Mouse (Mus musculus): ENCODE measurements at regions not wholly inside any gene's neighbourhood (a gene's known extent, or its start where the extent isn't known, plus 50 kb on each side); places are given as distances from the start of the nearest gene placed in this dataset.
"Not testable (repeated sequence)": the region's sequence is repeated elsewhere in the genome, so short reads cannot be mapped to it uniquely, and the experiment has no call there.

DNA sequence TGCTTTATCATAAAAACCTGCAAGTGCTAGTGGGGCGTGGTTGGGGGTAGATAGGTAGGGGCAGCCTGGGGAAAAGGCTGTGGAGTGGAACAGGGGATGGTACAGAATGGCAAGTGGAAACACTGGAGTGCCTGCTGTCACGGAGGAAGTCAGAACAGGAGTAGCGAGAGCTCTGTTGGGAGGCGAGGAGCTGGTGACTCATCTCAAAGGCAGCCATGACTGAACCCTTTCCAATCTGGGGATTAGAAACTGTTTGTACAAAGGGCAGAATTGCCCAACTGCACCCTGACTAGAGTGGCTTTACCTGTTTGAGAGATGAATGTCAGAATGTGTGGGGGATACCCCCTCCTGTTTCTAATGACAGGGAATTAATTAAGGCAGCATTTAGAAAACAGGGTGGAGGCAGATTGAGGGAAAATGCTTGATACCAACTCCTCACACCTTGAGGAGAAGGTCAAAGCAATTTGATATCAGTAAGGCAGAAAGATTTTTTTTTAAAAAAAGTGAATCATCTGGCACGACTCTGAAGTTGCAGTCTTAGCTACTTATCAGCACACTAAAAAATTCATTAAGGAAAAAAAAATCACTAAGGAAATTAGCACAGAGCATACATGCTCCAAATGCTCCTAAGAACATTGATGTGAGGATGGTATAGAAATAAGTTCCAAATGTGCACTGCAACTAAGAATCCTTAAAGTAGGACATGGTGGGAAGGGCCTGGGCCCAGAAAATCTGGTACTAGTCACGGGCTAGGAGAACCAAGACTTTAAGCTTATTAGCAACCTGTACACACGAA is 54.7 kb upstream of the Usp25 start:
- H3K36me3 ChIP-seq, result no peaks in the 10 kb centered on the region
- no peak overlapping the region for H3K4me3 ChIP-seq
- no peak overlapping the region for H3K4me2 ChIP-seq
- ATAC-seq (ENCODE audit: insufficient number of reproducible peaks, low FRiP score), result no peak
- 50% methylated on average over 7 of the region's 7 CpGs for WGBS
- no peak overlapping the region for H3K9ac ChIP-seq
- H3K27me3 ChIP-seq (replicated peaks), result no peaks in the 10 kb centered on the region
- 0 out of 2 replicates have a peak, but pooled peaks cover 3% of the 10 kb centered on the region for H3K9me3 ChIP-seq (replicated peaks)
- H3K4me1 ChIP-seq (replicated peaks), result no peaks in the 10 kb centered on the region
- no peak overlapping the region for H3K27ac ChIP-seq (ENCODE audit: poor library complexity, severe bottlenecking)

GRCm38 (mm10) chr16:76957491-76957890 is 56.0 kb upstream of the Usp25 start:
- ATAC-seq (ENCODE audit: insufficient number of reproducible peaks, low FRiP score), result no peak

DNA sequence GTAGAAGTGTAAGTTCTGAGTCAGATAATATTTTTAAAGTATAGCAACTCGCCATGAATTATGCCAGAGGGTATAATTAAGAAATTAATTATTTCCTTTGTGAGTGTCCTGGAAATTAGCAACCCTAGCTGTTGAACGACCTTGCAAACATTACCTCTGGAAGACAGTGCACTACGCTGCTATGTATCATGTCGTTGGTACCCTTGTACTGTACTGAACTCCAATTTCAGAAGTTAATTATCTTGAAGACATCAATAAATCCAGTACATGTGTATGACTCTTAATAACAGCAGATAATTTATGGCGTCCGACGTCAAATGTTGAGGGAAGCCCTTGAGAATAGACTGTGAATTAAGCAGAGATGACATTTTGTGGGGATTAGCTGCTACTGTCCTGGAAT is 56.4 kb upstream of the Usp25 start:
- H3K4me1 ChIP-seq (replicated peaks), result no peaks in the 10 kb centered on the region
- ATAC-seq (ENCODE audit: insufficient number of reproducible peaks, low FRiP score), result no peak
- 0 out of 2 replicates have a peak, but pooled peaks cover 3% of the 10 kb centered on the region for H3K9me3 ChIP-seq (replicated peaks)
- H3K36me3 ChIP-seq, result no peaks in the 10 kb centered on the region
- H3K27me3 ChIP-seq (replicated peaks), result no peaks in the 10 kb centered on the region
- H3K9ac ChIP-seq, result no peak overlapping the region
- no peak overlapping the region for H3K4me3 ChIP-seq
- H3K4me2 ChIP-seq, result no peak overlapping the region
- H3K27ac ChIP-seq (ENCODE audit: poor library complexity, severe bottlenecking), result no peak overlapping the region
- WGBS, result 79% methylated on average over 7 of the region's 7 CpGs

More at GRCm38 (mm10) chr16:76957491-76957890, 56.0 kb upstream of the Usp25 start:
- no peak overlapping the region for H3K9ac ChIP-seq
- H3K9me3 ChIP-seq (replicated peaks), result 0 out of 2 replicates have a peak, but pooled peaks cover 3% of the 10 kb centered on the region
- H3K4me2 ChIP-seq, result no peak overlapping the region
- H3K36me3 ChIP-seq, result no peaks in the 10 kb centered on the region
- H3K27me3 ChIP-seq (replicated peaks), result no peaks in the 10 kb centered on the region
- H3K27ac ChIP-seq (ENCODE audit: poor library complexity, severe bottlenecking), result no peak overlapping the region
- H3K4me3 ChIP-seq, result no peak overlapping the region
- no peaks in the 10 kb centered on the region for H3K4me1 ChIP-seq (replicated peaks)
- 61% methylated on average over 3 of the region's 3 CpGs for WGBS

DNA sequence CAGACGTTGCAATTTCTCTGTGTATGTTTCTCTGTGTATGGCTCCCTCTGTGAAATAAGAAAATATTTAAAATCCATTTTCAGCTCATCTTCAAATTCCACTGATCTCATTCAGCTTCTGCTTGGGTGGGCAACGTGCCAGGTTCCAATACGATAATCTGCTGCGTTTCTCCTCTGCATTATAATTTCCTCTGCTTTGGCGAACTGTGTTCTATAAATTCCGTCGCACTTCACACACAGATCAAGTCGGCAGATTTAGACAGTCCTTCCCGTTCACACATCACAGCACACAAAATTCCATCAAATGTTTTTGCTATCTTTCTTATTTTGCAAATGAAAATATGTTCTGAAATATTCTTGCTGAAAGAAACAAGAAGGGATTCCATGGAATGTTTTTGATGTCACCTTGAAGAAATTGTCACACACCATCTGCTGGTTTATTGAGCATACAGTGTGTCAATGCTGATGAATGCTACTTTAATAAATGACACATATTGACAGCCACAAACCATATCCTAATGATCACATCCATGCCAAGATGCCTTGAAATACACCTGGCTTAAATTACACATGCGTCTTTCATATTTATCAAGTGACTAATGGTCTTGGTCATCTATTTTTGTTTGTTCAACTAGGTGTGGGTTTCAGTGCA is 62.5 kb upstream of the Usp25 start:
- H3K36me3 ChIP-seq, result no peaks in the 10 kb centered on the region
- 0 out of 2 replicates have a peak, but pooled peaks cover 3% of the 10 kb centered on the region for H3K9me3 ChIP-seq (replicated peaks)
- H3K9ac ChIP-seq, result no peak overlapping the region
- no peak overlapping the region for H3K4me3 ChIP-seq
- no peak overlapping the region for H3K27ac ChIP-seq (ENCODE audit: poor library complexity, severe bottlenecking)
- H3K4me2 ChIP-seq, result no peak overlapping the region
- ATAC-seq (ENCODE audit: insufficient number of reproducible peaks, low FRiP score), result no peak
- no peaks in the 10 kb centered on the region for H3K4me1 ChIP-seq (replicated peaks)
- 75% methylated on average over 10 of the region's 10 CpGs for WGBS
- no peaks in the 10 kb centered on the region for H3K27me3 ChIP-seq (replicated peaks)

DNA sequence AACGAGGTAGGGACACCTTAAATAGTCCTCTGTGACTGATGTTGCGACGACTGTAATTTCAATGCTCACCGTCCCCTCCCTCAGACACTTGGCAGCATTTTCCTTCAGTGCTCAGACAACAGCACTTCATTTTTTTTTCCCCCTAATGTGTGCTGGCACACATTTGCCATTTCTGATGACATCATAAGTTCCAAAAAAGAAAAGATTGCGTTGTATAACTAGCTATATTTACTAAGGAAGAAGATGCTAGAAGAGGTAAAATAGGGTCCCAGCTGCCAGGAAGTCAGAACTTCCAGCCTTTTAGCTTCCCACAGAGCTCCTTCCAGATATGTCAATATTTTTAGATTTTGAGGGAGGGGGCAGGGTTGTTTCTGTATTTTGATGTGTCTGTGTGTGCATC is 66.5 kb upstream of the Usp25 start:
- H3K4me2 ChIP-seq, result no peak overlapping the region
- no peaks in the 10 kb centered on the region for H3K4me1 ChIP-seq (replicated peaks)
- no peaks in the 10 kb centered on the region for H3K9me3 ChIP-seq (replicated peaks)
- no peaks in the 10 kb centered on the region for H3K27me3 ChIP-seq (replicated peaks)
- no peak overlapping the region for H3K27ac ChIP-seq (ENCODE audit: poor library complexity, severe bottlenecking)
- no peak overlapping the region for H3K4me3 ChIP-seq
- WGBS, result 72% methylated on average over 5 of the region's 5 CpGs
- H3K9ac ChIP-seq, result no peak overlapping the region
- no peak for ATAC-seq (ENCODE audit: insufficient number of reproducible peaks, low FRiP score)
- H3K36me3 ChIP-seq, result no peaks in the 10 kb centered on the region

- WGBS, result 59% methylated on average over 2 of the region's 2 CpGs
- ATAC-seq (ENCODE audit: insufficient number of reproducible peaks, low FRiP score), result no peak
These were observed 75.4 kb upstream of the Usp25 start for GRCm38 (mm10) chr16:76938128-76938527.

GRCm38 (mm10) chr16:76927901-76928300 is 85.6 kb upstream of the Usp25 start:
- Histone ChIP-seq H3K4me1 (replicated peaks) (no peaks in the 10 kb centered on the region), H3K9me3 (replicated peaks) (peaks cover 3% of the 10 kb centered on the region; the same call in 1 of the 2 replicates), H3K4me3 (no peak overlapping the region), H3K9ac (no peak overlapping the region), H3K27ac (ENCODE audit: poor library complexity, severe bottlenecking) (no peak overlapping the region), H3K27me3 (replicated peaks) (no peaks in the 10 kb centered on the region), H3K4me2 (no peak overlapping the region), H3K36me3 (no peaks in the 10 kb centered on the region)
- WGBS, result 62% methylated on average over 6 of the region's 6 CpGs
- ATAC-seq (ENCODE audit: insufficient number of reproducible peaks, low FRiP score), result no peak

More at GRCm38 (mm10) chr16:76938128-76938527, 75.4 kb upstream of the Usp25 start:
- Histone ChIP-seq H3K9ac (no peak overlapping the region), H3K4me3 (no peak overlapping the region), H3K4me1 (replicated peaks) (no peaks in the 10 kb centered on the region), H3K36me3 (no peaks in the 10 kb centered on the region), H3K27ac (ENCODE audit: poor library complexity, severe bottlenecking) (no peak overlapping the region), H3K27me3 (replicated peaks) (no peaks in the 10 kb centered on the region), H3K4me2 (no peak overlapping the region), H3K9me3 (replicated peaks) (no peaks in the 10 kb centered on the region; the same call in 1 of the 2 replicates)

GRCm38 (mm10) chr16:76920137-76920536 is 93.4 kb upstream of the Usp25 start:
- H3K9ac ChIP-seq; H3K9me3 ChIP-seq (replicated peaks); H3K27ac ChIP-seq (ENCODE audit: poor library complexity, severe bottlenecking); H3K4me2 ChIP-seq; H3K4me1 ChIP-seq (replicated peaks); ATAC-seq (ENCODE audit: insufficient number of reproducible peaks, low FRiP score); H3K36me3 ChIP-seq; H3K27me3 ChIP-seq (replicated peaks); H3K4me3 ChIP-seq: not testable (repeated sequence)
- WGBS, result 79% methylated on average over 11 of the region's 11 CpGs

DNA sequence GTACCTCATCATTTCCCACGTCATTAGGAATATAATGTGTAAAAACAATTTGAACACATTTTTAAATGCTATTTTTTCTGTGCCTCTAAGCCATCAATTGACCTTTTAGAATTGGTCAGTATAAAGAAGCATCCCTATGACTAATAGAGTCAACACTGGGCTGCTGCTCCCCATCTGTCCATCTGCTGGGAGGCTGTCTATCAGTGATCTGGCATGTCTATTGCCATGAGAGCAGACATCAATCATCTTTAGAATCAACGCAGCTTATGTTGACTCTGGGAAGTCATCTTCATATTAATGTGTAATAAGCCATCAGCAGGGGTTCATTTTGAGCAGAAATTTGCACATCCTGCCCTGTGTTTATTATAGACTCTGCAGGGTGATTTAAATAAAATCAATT is 94.9 kb upstream of the Usp25 start:
- no peaks in the 10 kb centered on the region for H3K36me3 ChIP-seq
- H3K9ac ChIP-seq, result no peak overlapping the region
- no peaks in the 10 kb centered on the region for H3K9me3 ChIP-seq (replicated peaks)
- no peak overlapping the region for H3K4me3 ChIP-seq
- no peaks in the 10 kb centered on the region for H3K4me1 ChIP-seq (replicated peaks)
- H3K27ac ChIP-seq (ENCODE audit: poor library complexity, severe bottlenecking), result no peak overlapping the region
- no peaks in the 10 kb centered on the region for H3K27me3 ChIP-seq (replicated peaks)
- no peak overlapping the region for H3K4me2 ChIP-seq
- 74% methylated on average over 2 of the region's 2 CpGs for WGBS
- no peak for ATAC-seq (ENCODE audit: insufficient number of reproducible peaks, low FRiP score)

GRCm38 (mm10) chr16:76914311-76914710 is 99.2 kb upstream of the Usp25 start:
- Histone ChIP-seq H3K27me3 (replicated peaks) (no peaks in the 10 kb centered on the region), H3K4me3 (no peak overlapping the region), H3K36me3 (no peaks in the 10 kb centered on the region), H3K4me2 (no peak overlapping the region), H3K9ac (no peak overlapping the region), H3K4me1 (replicated peaks) (no peaks in the 10 kb centered on the region), H3K9me3 (replicated peaks) (no peaks in the 10 kb centered on the region), H3K27ac (ENCODE audit: poor library complexity, severe bottlenecking) (no peak overlapping the region)
- WGBS, result 53% methylated on average over 1 of the region's 1 CpGs
- ATAC-seq (ENCODE audit: insufficient number of reproducible peaks, low FRiP score), result no peak

DNA sequence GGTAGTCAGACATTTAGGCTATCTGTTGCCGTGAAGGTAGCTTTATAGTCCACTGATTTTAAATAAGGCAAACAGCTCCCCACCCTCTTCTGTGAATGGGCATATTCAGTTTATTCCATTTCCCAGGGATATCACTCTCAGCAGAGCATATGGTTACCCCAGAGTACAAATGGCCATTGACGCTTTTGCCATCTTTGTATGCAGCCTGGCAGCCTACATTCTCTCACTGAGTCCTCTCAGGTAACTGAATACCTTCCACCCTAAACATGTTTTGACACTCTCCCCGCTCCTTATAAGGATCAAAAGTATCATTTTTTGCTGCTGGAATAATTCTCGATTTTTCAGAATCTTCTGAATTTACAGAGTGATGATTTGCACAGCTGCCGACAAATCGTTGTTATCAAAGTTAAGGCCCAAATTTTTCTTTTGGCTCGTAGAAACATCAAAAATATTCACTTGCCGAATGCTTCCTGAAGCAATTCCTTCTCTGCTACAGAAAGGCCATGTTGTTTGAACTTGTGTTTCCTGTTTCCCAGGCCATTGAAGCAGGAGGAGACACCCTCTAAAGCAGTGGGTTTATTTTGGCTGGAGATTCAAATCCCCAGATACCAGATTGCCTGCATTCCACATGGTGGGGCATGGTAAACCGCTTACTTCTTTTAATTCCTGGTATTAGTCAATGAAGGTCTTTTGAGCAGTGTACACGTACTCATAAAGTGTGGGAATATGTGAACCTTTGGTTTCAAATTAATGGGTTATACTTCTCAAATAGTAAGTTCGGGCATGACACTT is 108.1 kb upstream of the Usp25 start:
- WGBS, result 67% methylated on average over 11 of the region's 11 CpGs
- H3K4me2 ChIP-seq, result no peak overlapping the region
- no peaks in the 10 kb centered on the region for H3K27me3 ChIP-seq (replicated peaks)
- H3K36me3 ChIP-seq, result no peaks in the 10 kb centered on the region
- H3K27ac ChIP-seq (ENCODE audit: poor library complexity, severe bottlenecking), result no peak overlapping the region
- H3K4me3 ChIP-seq, result no peak overlapping the region
- no peaks in the 10 kb centered on the region for H3K9me3 ChIP-seq (replicated peaks)
- ATAC-seq (ENCODE audit: insufficient number of reproducible peaks, low FRiP score), result peak; percentile 53; the same call in 1 of the 2 replicates
- no peak overlapping the region for H3K9ac ChIP-seq
- no peaks in the 10 kb centered on the region for H3K4me1 ChIP-seq (replicated peaks)
